Mouse (Mus musculus): Measurements from ENCODE around the gene Dna2. TPM values are rescaled to one million over a fixed set of nuclear protein-coding genes. Genes with fewer than 3 reads are reported as not detected.
A peak's percentile ranks its signal among the peaks of the same experiment; 100 is the strongest.

Gene Dna2
- polyA plus RNA-seq, 1 experiment, result 3.7 TPM

GRCm38 (mm10) chr10:62980039-62980954, 33.5 kb downstream of the Dna2 start, which contains the start of gene Rufy2:
TSS of gene Rufy2 (plus strand) at chr10:62980223.
- peak; percentile 78 for DNase-seq (ENCODE audit: low spot score)

GRCm38 (mm10) chr10:62984072-62984471, 37.2 kb downstream of the Dna2 start:
- no peak for DNase-seq (ENCODE audit: low spot score)

GRCm38 (mm10) chr10:62984495-62984894, 37.7 kb downstream of the Dna2 start:
- DNase-seq (ENCODE audit: low spot score), result no peak

GRCm38 (mm10) chr10:62987341-62987740, 40.5 kb downstream of the Dna2 start:
- DNase-seq (ENCODE audit: low spot score), result no peak

DNA sequence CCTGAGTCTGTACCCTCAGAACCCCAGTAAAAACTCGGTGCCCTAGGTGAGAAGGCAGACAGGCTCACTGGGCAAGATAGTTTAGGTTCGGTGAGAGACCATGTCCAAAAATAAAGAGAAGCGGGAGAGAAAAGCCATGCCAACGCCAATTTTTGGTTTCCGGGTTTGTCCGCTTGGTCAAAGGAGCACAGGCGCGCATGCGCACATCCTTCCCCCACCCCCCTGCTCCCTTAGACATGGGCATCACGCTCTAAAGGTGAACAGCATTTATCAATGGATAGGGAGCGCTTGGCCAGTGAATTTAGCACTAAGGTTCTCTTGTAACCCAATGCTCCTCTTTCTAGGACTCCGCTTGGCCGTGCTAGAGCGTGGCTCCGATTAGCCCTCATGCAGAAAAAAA, 43.8 kb downstream of the Dna2 start:
- DNase-seq (ENCODE audit: low spot score), result no peak

- no peak for DNase-seq (ENCODE audit: low spot score)
Observed at GRCm38 (mm10) chr10:62993991-62994390, 47.2 kb downstream of the Dna2 start.

DNA sequence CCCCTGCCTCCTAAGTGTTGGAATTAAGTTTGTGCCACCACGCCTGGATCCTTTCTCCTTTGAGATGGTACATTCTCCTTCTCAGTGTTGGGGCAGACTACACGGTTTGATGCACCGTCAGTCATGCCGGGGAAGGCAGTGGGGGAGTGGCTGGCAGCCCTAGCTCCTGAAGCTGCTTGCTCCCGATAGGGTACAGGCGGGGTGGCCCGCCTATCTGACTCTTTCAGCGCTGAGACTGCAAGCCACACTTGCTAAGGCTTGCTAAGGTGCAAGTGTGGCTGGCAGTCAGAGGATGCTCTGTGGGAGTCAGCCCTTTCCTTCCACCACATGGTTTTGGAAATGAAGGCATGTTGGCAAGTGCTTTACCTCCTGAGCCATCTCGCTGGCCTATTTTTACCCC, 53.8 kb downstream of the Dna2 start:
- no peak for DNase-seq (ENCODE audit: low spot score)

DNA sequence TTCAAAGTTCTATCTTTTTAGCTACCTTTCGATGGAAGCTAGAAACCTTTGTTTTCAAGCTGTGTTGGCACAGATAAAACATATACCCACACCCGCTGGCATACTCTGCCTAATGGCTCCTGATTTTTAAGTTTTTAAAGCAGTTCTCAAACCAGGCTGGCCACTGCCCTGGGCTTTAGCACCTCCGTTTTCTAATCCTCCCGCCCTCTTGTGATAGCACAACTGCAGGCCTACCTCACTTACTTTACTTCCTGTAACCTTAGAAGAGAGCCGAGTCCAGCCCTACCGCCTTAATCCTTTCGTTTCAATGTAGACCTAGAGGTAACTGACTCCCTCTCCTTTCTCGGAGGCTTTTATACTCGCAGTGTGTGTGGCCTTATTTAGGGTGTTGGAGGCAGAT, 56.4 kb downstream of the Dna2 start:
- DNase-seq (ENCODE audit: low spot score), result no peak

- DNase-seq (ENCODE audit: low spot score), result no peak
Observed at GRCm38 (mm10) chr10:63004556-63004955, 57.7 kb downstream of the Dna2 start.

GRCm38 (mm10) chr10:63008193-63008592, 61.4 kb downstream of the Dna2 start:
- DNase-seq (ENCODE audit: low spot score), result no peak

DNA sequence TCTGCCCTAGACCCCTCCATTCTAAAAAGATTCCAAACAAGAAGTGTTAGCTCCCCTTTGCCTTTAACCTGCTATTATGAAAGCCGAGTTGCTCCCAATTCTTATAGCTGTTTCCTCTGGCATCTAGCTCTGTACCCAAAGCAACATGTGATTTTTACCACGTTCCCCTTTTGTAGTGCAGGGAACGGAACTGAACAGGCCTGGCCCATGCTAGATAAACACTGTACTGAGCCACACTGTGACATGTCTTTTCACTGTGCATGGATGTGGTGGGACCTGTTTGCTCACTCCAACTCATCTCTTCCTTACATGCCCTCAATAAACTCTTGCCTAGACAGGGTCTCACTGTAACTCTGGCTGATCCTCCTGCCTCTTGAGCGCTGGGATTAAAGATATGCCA, 63.4 kb downstream of the Dna2 start:
- no peak for DNase-seq (ENCODE audit: low spot score)

DNA sequence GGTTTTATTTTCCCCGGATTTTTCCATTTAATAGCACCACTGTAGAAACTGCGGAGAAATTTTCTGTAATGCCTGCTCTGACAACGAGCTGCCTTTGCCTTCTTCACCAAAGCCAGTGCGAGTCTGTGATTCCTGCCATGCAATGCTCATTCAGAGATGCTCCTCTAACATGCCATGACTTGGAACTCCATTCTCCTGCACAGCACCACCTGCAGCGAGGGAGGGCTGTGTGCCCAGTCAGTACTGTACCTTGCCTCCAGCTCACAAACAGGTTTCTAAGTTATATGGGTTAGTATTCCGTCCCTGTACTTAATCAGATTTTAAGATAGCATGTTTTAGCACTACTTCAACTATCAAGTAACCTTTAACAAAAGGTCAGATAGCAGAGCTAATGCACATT, 64.7 kb downstream of the Dna2 start:
- no peak for DNase-seq (ENCODE audit: low spot score)

DNA sequence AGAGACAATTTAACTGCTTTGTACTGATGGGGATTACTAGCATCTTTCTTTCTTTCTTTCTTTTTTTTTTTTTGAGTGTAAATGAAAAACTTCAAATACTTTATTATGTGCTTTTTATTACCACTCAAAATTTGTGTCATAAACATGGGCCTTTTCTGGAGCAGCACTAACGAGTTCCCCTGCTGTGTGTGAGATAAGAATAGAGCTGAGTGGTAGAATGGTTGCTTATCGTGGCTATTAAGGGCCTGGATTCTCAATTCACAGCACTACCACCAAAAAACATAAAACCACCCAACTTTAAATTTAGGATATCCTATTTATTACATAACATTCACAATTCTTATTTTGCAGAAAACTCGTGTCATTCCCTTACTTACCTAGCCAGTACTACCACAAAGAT, 66.7 kb downstream of the Dna2 start:
- no peak for DNase-seq (ENCODE audit: low spot score)

DNA sequence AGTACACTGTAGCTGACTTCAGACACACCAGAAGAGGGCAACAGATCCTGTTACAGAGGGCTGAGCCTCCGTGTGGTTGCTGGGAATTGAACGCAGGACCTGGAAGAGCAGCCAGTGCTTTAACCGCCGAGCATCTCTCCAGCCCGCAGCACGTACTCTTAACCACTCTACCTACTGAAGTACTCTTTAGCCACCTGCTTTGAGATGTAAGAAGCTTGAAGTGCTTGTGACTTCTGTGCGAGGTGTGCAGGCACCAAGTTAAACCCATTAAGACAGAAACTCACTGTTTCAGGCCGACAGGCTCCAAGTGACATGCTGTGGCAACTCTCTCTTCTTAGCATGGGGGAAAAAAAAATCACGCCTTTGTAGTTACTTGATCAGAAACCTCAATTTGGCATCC, 67.3 kb downstream of the Dna2 start:
- DNase-seq (ENCODE audit: low spot score), result no peak

- no peak for DNase-seq (ENCODE audit: low spot score)
Observed at GRCm38 (mm10) chr10:63019304-63019703, 72.5 kb downstream of the Dna2 start.

- no peak for DNase-seq (ENCODE audit: low spot score)
Observed at GRCm38 (mm10) chr10:63021702-63022101, 74.9 kb downstream of the Dna2 start.

- DNase-seq (ENCODE audit: low spot score), result no peak
Observed at GRCm38 (mm10) chr10:63022541-63023120, 75.8 kb downstream of the Dna2 start.

DNA sequence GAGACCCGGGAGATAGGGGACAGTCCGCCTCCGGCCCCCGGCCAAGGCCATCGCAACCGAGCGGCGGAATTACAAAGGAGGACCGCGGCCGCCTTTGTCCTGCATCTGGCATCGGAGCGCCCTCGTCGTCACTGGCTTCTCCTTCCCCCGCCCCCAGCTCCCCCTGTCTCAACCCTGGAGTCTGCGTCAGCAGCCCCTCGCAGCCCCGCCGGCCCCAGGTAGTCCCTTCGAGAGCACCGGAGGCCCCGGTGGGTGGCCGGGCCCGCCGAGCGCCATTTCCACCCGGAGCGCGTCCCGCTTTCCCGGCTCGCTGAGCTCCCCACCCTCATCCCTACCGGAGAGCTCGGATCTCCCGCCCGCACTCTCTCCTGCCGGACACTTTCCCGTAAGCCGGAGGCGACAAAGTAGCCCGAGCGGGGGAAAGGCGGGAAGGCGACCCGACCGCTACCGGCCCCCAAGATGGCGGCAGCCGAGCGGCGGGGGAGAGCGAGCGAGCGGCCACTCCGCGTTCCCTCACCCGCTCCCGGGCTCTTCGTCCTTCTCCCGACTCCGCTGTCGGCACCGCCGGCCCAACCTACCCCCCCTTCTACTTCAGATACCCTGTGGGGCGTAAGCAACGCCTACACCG, 76.4 kb downstream of the Dna2 start:
- DNase-seq (ENCODE audit: low spot score), result peak; percentile 68

Other genes with a start within 250 kb of the Dna2 start
- 0.74 and 0.87 TPM in 2 replicates for gene Stox1, start 220.9 kb upstream of the Dna2 start, polyA plus RNA-seq (2012; rRNA removed)
- 28.5 and 33.3 TPM in 2 replicates for gene Ccar1, start 154.7 kb upstream of the Dna2 start, polyA plus RNA-seq (2012; rRNA removed)
- 1.6 and 2.3 TPM in 2 replicates for gene Tet1, start 38.0 kb upstream of the Dna2 start, polyA plus RNA-seq (2012; rRNA removed)
- 18.3 and 22.9 TPM in 2 replicates for gene Slc25a16, start 26.4 kb upstream of the Dna2 start, polyA plus RNA-seq (2012; rRNA removed)
- gene Rufy2, start 33.2 kb downstream of the Dna2 start, polyA plus RNA-seq (2012; rRNA removed), result 10.9 and 12.9 TPM in 2 replicates
- 55.0 and 73.1 TPM in 2 replicates for gene Hnrnph3, start 77.2 kb downstream of the Dna2 start, polyA plus RNA-seq (2012; rRNA removed)
- gene Pbld2, start 77.3 kb downstream of the Dna2 start, polyA plus RNA-seq (2012; rRNA removed), result 3.6 and 4.7 TPM in 2 replicates
- 4.4 and 4.6 TPM in 2 replicates for gene Pbld1, start 113.1 kb downstream of the Dna2 start, polyA plus RNA-seq (2012; rRNA removed)
- gene Atoh7, start 152.6 kb downstream of the Dna2 start, polyA plus RNA-seq (2012; rRNA removed), result 0.06 and 0.07 TPM in 2 replicates

All from urinary bladder, adult 2 months (tissue).